Mouse (Mus musculus): ENCODE data around the gene Psmd9.

GRCm38 (mm10) chr5:123139722-123140627 lies 29.2 kb upstream of the Psmd9 start:
- TF ChIP-seq POLR2A (IDR thresholded peaks at IDR 0.05; ENCODE audit: borderline replicate concordance, insufficient read depth, low read length) (no peak), CTCF (IDR thresholded peaks at IDR 0.05; ENCODE audit: borderline replicate concordance, insufficient read depth, low read depth, low read length) (no peak)

Data from cerebellum, adult 2 months (tissue).